Mouse (Mus musculus) thymus, postnatal 4 days (tissue): ENCODE results near the gene Mdc1.

Source experiments
- DNase-seq: peaks from one replicate; pipeline ENCODE4 v3.0.0; 2021

The Mdc1 gene

DNA sequence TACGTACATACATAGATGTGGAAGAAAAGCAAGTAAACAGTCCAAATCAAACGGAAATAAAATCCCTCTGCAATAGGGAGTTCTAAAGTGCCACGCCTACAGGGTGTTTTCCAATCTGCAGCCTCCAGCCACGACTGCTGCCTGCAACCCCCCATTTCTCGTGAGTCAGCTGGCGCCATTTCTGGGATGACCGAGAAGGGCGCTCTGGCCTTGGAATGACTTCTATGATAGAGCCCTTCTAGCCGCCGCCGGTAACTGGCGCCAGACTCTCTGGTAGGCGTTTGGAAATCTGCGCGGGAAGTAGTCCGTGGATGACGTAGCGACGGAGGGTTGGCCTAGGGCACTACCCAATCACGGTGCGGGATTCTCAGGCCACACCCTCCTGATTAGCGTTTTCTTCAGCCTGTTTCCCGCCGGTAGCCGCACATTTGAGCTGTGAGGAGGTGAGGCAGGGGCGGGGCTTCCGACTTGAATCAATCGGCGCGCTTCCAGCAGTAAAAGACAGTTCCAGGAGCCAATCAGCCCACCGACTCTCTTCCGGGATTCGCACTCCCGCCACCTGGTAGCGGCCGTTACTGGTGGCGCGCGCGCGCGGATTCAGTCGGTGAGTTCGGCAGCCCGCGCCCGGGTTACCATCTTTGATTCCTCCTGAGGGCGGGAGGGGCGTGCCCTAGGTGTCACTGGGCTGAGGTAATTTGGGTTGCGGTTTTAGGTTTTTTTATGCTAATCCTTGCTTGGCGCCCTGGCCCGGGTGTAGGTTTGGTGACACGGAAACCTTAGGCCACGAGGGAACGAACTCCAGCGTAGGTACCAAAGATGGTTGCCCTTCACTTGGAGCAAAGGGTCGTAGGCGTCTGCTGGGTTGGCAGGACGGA is at the start of gene Mdc1:
Mdc1 (plus strand) TSS at position 440 of the 875 bp plus-strand sequence.
- DNase-seq: peak; percentile 99

DNA sequence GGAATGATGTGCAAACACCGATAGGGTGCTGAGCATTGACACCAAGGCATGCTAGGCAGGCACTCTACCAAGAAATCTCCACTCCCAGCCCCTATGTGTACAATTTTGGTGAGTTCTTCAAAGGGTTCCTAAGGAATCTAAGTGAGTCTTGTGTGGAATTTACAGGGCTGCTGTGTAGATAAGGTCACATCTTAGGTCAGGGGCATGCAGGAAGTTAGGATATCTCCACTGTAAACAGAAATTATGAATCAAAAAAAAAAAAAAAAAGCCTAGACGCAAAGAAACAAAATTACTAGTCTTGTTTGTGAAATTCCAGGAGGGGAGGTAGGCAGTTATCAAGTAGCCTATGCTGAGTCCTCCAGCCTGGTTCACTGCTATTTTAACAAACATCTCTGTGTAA is 48.5 kb upstream of the Mdc1 start:
- no peak for DNase-seq

DNA sequence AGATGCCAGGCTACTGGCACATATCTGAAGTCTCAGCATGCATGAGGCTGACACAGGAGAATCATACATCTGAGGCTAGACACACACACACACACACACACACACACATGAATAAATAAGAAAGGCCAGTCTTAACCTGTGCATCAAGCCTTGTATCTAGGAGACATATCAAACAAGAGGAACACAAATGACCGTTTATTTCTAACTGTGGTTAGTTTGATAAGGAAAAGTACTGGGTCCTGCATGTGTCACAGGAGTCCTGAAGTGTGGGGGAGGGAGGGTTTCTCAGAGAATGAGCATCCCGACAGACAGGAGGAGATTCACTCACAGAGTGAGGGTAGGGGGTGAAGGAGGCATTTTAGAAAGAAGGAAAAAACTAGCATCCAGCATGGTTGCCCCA is 46.2 kb upstream of the Mdc1 start:
- DNase-seq: no peak

DNA sequence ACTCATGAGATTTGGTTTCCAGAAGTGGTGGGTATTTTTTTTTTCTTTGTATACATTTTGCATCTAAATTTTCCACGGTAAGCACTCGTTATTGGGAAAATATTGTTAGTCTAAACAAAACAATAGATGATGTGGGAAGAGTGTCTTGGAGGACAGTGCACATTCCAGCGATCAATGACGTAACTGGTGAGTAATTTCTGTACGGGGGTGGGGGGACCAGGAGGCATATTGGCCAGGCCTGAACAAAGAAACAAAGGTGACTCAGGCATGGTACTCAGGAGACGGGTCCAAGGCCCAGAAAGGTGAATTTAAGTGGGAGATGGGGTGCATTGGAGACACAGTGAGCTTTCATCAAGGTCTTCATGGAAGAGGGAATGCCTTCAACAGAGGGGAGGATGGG is 45.7 kb upstream of the Mdc1 start:
- DNase-seq: no peak

DNA sequence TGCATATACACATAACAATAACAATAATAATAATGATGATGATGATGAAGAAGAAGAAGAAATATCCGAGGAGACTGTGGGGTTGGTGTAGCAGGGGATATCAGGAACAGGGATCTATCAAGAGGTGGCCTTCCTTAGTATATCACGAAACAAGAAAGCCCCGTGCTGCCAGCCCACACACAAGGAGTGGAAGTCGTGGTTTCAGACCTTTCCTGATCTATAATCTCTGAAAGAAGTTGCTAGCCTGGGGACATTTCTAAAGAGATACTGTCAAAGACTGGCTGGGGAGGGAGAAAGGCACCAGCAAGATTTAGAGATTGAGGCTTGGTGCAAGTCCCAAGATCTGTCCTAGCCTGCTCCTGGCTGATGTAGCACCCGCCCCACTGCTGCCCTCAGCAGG is 44.5 kb upstream of the Mdc1 start:
- DNase-seq: no peak

DNA sequence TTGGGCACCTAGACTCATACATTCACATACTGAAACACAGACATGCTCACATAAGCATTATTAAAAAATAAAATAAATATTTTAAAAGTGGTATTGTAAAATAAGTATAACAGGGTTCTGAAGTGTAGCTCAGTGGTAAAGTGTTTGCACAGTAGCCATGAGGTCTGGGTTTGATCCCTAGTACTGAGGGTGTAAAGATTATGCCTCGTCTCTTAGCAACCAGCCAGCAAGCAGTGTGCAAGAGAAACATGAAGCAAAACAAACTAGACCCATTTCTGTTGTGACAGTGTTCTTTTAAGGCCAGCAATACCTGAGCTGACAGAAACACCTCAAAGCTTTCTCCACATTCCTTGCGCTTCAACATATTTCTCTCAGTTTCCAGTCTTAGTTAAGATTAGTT is 40.4 kb upstream of the Mdc1 start:
- no peak for DNase-seq

DNA sequence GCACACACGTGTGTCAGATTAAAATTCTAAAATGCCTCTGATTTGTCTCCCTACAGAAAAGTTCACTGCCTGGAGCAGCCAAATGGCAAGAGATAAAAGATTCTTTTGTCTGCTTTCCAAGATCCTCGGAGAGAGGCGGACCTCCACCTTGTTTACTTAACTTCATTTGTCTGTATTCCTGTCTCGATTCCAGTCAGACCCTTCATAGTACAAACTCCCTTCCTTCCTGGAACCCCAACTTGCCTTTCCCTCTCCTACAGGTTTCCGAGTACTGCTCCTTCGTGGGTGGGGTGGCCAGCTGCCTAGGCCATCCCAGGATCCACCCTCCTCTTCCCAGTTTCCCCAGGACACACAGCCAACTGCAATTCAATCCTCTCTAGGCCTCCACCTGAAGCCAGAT is 38.3 kb upstream of the Mdc1 start:
- DNase-seq: no peak

DNA sequence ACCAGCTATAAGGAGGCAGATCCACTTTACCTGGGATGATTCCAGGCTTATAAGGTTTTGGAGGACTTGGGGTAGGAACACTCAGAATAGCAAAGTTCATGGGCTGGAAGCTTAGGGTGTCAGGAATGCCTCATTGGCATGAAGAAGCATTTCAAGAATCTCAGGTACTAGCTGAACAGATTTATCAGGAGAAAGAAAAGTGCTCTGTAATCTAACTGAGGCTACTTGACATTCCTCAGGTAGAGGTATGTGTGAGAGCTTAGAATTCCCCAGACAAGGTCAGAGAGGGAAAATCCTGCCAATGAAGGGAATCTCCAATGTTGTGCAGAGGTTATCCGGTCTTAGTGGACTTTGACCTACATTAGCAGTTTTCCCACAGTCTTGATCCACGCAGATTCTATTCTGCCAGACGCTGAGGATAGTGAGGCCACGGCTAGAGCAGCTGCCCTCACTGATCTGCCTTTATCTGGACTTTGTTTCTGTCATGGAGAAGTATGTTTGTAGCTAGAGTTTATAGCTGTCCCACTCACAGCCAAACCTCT is 37.4 kb upstream of the Mdc1 start:
- DNase-seq: no peak

DNA sequence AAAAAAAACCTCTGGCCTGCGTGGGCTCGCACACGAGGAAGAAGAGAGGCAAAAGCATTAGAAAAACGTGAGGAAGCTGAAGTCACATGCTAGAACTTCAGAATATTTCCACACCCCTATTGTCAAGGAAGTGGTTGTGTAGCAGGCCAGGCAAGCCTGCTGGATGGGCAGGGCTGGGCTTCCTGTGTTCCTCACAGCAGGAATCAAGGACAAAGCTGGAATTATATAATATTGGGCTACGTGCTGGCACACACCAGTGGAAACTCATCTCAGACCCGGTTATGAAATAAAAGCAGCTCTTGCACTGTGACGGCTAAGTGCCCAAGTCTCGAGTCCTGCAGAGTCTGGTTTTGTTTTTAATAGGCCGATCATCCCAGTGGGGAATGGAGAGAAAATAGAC is 33.2 kb upstream of the Mdc1 start:
- DNase-seq: no peak

DNA sequence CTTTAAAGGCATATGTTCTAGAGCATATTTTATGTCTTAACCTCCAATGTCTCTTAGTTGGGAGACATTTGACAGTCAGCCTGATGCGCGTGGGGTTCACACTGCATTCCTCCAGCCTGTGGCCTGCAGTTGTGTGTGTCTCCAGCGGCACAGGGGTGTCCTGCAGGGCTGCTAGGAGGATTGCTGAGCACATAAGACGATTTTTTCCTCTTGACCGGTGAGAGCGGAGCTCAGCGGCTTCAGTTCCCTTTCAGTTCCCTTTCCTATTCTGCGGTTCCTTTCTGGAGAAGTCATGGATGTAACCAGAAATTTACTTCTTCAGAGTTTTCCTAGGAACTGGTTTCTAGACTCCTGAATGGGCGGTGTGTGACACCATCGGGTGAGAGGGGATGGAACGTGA is 31.9 kb upstream of the Mdc1 start:
- no peak for DNase-seq

DNA sequence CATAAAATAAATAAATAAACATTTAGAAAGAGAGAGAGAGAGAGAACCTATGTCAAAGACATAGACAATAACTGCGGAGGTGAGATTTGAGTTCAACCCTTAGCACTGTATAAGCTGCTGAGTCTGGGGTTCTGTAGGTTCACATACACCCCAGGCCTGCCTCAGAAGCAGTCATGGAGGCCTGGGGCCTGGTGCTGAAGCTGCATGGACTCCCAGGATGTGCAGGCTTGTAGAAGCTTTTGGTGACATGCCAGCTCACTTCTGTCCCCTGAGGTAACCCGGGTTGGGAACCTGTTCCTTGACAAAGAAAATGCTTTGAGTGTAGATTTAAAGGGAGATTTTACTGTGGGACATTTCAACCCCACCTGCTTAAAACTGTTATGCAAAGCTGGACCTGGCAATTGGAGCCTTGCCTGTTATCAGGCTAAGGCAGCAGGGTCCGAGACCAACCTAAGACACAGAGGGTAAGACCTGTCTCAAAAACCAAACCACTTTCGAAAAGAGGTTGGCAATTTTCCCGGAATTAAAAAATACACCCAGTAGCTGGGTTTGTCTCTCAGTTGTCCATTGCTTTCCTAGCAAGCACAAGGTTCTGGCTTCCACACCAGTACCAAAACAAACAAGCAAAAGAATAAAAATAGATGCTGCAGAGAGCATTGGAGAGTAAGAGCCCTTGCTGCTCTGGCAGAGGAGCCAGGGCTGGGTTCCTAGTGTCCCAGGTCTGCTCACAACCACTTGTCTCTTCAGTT is 30.2 kb upstream of the Mdc1 start:
- no peak for DNase-seq

DNA sequence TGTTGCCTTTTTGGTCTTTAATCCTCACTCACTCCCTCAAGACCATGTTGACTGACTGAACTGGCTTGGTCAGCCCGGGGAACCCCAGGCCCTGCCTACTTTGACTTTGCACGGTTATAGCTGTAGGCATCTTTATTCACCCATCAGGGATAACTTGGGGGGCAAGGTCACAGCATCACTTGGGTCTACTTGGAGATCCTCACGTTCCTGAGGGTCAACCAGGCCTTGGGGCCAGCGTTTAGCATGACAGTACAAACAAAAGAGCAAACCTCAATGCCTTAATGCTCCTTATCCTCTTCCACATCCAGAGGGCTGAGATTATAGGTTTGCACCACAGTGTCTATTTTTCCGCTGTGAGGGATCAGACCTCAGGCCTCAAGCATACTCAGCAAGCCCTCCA is 29.0 kb upstream of the Mdc1 start:
- DNase-seq: no peak

DNA sequence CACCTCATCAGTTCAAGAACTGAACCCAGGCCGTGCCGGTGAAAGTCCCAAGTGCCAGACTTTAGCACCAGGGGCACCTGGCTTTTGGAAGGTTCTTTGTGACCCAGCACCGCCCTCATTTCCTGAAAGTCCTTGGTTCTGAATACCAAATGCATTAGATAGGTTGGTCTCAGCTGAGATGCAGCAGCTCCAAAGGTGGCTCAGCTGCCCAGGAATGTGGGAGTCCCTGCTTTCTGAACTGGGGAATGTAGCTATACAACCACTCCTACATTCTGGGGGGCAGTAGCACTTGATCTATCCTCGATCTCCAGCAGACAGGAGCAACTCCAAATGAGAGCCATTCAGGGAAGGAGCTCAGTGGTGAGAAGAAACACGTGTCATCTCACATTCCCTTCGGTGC is 28.6 kb upstream of the Mdc1 start:
- no peak for DNase-seq

DNA sequence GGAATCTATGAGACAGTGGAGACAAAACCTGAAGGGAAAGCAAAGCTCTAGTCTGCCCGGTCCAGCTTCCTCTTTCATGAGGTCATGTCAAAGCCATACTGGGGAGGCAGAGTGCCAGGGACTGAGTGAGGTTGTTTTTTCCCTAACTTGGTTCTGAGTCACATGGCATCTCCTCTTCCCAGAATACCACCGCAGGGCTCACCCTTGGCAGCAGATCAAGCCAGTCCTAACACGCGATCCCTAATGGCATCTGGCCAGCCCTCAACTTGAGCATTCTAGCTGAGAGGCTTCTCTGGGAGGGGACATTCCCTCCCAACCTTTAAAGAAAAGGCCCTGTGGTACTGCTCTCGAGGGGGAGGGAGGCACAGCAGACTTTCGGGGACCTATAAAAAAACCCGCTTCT is 28.1 kb upstream of the Mdc1 start:
- peak; percentile 21 for DNase-seq

DNA sequence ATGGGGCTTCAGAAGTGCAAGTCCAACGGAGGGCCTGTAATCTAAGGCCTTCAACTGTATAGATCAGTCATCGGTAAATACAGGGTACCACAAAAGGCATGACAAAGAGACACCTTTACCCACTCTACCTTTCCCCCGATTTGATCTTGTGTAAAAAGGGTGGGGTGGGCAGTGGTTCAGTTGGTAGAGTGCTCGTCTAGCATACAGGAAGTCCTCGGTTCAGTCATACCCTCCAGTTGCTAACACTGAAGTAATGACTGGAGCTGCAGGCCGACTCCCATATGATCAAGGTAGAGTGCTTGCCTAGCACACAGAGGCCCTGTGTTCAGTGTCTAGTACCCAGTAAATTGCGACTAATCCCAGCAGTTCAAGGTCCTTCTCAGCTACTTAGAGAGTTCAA is 27.7 kb upstream of the Mdc1 start:
- peak; percentile 22 for DNase-seq

DNA sequence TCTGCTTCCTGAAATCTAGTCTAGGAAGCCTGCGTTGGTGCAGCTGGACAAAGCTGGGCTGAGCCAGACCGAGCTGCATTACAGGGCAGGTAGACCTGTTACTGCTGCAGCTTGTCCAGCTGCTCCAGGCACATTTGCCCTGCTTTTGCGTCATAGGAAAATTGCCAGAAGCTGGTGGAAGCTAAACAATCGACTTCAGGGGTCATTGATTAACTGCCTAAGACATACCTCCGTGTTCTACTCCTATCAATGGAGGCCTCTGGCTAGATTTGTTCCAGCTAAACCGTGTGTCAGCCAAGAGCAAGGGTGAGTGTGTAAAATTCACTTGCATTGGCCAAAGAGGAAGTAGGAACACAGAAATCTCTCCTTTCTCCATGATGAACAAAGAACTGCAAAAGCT is 26.6 kb upstream of the Mdc1 start:
- DNase-seq: no peak

DNA sequence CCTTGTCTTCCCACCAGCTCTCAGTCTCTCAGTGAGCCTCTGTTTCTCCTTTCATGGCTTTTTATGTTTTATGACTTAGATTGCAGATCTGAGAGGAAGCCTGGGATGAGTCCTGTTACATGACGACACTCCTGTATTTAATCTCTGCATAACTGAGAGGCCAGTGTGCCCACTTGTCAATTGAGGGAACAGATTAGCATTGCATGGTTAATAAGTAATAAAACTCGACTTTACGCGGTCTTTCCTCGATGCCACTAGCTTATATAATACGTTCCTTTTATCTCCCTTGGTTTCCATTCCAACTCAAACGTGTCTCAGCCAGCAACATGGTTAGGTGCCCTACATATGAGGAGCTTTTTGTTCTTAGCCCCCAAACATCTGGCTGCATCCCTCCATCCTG is 25.5 kb upstream of the Mdc1 start:
- DNase-seq: no peak

DNA sequence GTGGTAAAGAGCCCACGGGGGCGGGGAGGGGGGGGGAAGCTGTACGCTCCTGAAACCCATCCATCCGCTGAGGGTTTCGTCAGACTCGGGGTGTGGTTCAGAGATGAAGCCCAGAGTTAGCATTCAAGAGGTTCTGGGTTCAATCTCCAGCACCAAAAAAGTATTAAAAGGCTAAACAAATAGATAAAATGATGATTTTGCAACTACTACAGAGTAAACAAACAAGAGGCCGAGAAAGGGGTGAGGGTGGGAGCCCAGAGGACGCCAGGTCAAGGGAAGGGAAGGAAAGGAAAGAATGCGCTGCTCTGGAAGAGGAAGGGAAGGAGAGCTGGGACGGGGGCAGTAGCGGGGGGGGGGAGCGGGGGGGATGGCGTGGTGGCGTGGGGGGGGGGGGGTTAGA is 24.6 kb upstream of the Mdc1 start:
- DNase-seq: no peak

DNA sequence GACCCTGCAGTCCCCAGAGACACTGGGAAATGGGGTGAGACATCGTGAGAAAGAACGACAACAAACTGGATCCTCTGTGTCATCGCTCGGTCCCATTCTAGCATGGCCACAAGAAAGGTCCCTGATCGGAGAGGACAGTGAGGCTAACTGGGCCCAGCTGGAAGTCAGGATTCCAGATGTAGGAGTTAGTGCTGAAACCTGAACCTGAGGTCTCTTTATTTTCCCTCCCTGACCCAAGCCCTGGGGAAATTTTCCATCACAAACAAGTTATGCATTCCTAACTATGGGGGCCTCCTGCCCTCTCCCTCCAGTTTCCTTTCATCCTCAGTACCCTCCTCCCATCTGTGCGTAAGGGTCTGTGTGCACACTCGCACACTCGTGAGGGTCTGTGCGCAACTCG is 24.1 kb upstream of the Mdc1 start:
- no peak for DNase-seq

DNA sequence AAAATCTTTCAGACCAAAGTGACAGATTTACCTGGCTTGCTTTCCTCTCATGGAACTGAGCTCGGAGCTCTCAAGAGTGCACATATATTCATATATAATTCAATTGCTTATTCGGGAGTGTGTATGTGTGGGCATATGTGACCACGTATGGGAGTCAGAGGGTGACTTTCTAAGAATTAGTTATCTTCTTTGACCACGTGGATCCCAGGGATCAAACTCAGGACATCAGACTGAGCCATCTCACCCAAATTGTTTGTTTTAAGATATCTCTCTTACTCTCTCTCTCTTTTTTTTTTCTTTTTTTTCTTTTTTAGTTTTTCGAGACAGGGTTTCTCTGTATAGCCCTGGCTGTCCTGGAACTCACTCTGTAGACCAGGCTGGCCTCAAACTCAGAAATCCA is 21.2 kb upstream of the Mdc1 start:
- DNase-seq: no peak

DNA sequence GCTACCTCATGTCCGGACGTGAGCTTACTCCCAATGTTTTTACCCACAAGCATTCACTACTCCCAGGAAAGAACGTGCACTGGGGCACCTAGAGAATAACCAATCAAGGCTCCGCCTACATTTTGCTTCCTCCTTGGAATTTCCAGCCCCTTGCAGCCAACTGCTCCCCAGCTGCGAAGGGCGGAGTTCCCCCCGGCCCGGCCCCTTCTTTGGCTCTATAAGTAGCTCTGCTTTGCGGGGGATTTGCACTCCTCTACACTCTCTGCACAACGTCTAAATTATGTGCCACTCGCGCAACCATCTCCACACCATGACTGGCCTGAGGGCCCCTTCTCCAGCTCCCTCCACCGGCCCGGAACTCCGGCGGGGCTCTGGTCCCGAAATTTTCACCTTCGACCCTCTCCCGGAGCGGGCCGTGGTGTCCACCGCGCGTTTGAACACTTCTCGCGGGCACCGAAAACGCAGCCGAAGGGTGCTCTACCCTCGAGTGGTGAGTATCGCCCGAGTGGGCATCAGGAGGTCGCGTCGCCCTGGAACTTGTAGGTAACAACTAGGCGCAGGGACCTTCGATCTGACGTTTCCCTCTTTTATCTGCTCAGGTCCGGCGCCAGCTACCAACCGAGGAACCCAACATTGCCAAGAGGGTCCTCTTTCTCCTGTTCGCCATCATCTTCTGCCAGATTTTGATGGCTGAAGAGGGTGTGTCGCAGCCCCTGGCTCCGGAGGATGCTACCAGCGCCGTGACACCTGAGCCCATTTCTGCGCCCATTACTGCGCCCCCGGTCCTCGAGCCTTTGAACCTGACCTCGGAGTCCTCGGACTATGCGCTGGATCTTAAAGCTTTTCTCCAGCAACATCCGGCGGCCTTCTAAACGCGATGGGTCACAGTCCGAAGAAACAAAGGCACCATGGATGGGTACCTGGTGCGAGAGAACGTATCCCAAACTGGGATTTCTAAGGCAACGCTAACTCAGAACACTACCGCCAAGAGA is 19.6 kb upstream of the Mdc1 start, which contains the start of gene Ier3:
Ier3 (plus strand) TSS at position 246 of the 992 bp plus-strand sequence.
- DNase-seq: peak; percentile 67

DNA sequence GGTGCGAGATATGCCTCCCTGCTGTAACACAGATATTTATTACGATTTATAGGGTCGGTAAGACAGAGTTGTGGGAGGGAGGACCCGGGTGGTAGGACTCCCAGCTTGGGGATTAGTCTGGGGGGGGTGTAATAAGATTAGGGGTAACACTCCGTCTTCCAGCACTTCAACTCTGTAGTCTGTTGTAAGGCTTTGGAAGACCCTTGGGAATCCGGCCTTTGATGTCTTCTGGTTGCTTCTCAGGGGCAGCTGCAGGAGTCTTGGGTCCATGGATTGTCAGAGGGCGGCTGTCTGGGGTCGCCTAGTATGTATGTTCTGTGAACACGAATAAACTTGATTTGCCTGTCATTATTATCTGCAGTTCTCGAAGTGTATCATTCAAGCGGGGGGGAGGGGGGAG is 18.8 kb upstream of the Mdc1 start:
- DNase-seq: peak; percentile 21
